18 mouse cellular contexts compared by ENCODE assay signal in genomic region chr13:58912559-58912958, GRCm38 (mm10).
A peak's percentile ranks its signal among the peaks of the same experiment; 100 is the strongest.
DNase-seq lines count a peak whose midpoint lies in the region; ATAC-seq lines count a peak whose summit lies in the region.
"Had no signal": no experiment of that assay in that cellular context is flagged by ENCODE, and none has a peak within 500 bp of the region (broad histone marks: within the 10 kb centered on the region; RNA-seq: fewer than 3 reads in every experiment).

No protein-coding gene starts in this region.

- DNase-seq in heart, postnatal 25 days (ENCODE audit: low spot score), result no peak
- DNase-seq in midbrain, embryonic 11.5 days (ENCODE audit: low spot score, missing footprints), result no peak
- DNase-seq in midbrain, embryonic 14.5 days, result no peak
- no peak for DNase-seq in yolk sac, embryonic 10.5 days (ENCODE audit: low spot score)
- DNase-seq: adrenal gland, adult 8-10 months; cerebellum, postnatal 36 days; gastrocnemius, postnatal 10 days; heart, postnatal 10 days; kidney, postnatal 14 days; right cerebral cortex, adult 18-20 months; thymus, postnatal 25 days had no signal

- intact Hi-C loops in heart, postnatal 25 days (cut with DNase I), result no loop called here

- H3K9ac ChIP-seq in heart, embryonic 13.5 days, result no peak overlapping the region
- no peak overlapping the region for H3K9ac ChIP-seq in midbrain, embryonic 11.5 days (ENCODE audit: low read length)
- no peak overlapping the region for H3K9ac ChIP-seq in midbrain, embryonic 14.5 days (replicated peaks; ENCODE audit: low read length)
- H3K9ac ChIP-seq in hindbrain, embryonic 12.5 days, result no peak overlapping the region
- H3K9ac ChIP-seq in stomach, embryonic 16.5 days (ENCODE audit: low read length), result no peak overlapping the region
- H3K9ac ChIP-seq: limb, embryonic 15.5 days; neural tube, embryonic 13.5 days had no signal

- ATAC-seq in heart, embryonic 13.5 days (ENCODE audit: extremely low read depth, insufficient number of reproducible peaks, low FRiP score, low TSS enrichment), result no peak
- peak; percentile 38; the same call in 1 of the 2 replicates for ATAC-seq in midbrain, embryonic 11.5 days (ENCODE audit: low FRiP score)
- ATAC-seq in midbrain, embryonic 14.5 days (ENCODE audit: low FRiP score, low TSS enrichment), result no peak
- peak; percentile 43; the same call in 1 of the 2 replicates for ATAC-seq in hindbrain, embryonic 12.5 days (ENCODE audit: low FRiP score)
- ATAC-seq in stomach, embryonic 16.5 days (ENCODE audit: insufficient read depth, low FRiP score), result peak; percentile 50
- ATAC-seq: Patski had no signal

- H3K4me3 ChIP-seq in heart, embryonic 13.5 days, result no peak overlapping the region
- no peak overlapping the region for H3K4me3 ChIP-seq in midbrain, embryonic 11.5 days (ENCODE audit: low read depth, low read length)
- H3K4me3 ChIP-seq in midbrain, embryonic 14.5 days (replicated peaks; ENCODE audit: low read depth, low read length), result no peak overlapping the region
- H3K4me3 ChIP-seq in hindbrain, embryonic 12.5 days, result no peak overlapping the region
- H3K4me3 ChIP-seq in stomach, embryonic 16.5 days (replicated peaks; ENCODE audit: low read length), result no peak overlapping the region
- H3K4me3 ChIP-seq: erythroblast, embryonic 14.5 days; limb, embryonic 15.5 days; neural tube, embryonic 13.5 days had no signal

- no peaks in the 10 kb centered on the region for H3K36me3 ChIP-seq in heart, embryonic 13.5 days
- H3K36me3 ChIP-seq in midbrain, embryonic 11.5 days (ENCODE audit: control insufficient read depth, insufficient read depth, low read length), result no peaks in the 10 kb centered on the region
- no peaks in the 10 kb centered on the region for H3K36me3 ChIP-seq in midbrain, embryonic 14.5 days (ENCODE audit: control insufficient read depth, insufficient read depth, low read length)
- H3K36me3 ChIP-seq in hindbrain, embryonic 12.5 days, result no peaks in the 10 kb centered on the region
- H3K36me3 ChIP-seq in stomach, embryonic 16.5 days (ENCODE audit: control insufficient read depth, insufficient read depth, low read length), result no peaks in the 10 kb centered on the region
- H3K36me3 ChIP-seq: limb, embryonic 15.5 days; neural tube, embryonic 13.5 days had no signal

- no peaks in the 10 kb centered on the region for H3K9me3 ChIP-seq in heart, embryonic 13.5 days
- H3K9me3 ChIP-seq in midbrain, embryonic 11.5 days (ENCODE audit: control insufficient read depth, low read length), result no peaks in the 10 kb centered on the region
- no peaks in the 10 kb centered on the region for H3K9me3 ChIP-seq in midbrain, embryonic 14.5 days (ENCODE audit: control insufficient read depth, low read length)
- H3K9me3 ChIP-seq in hindbrain, embryonic 12.5 days (replicated peaks), result no peaks in the 10 kb centered on the region
- H3K9me3 ChIP-seq in stomach, embryonic 16.5 days (replicated peaks; ENCODE audit: control insufficient read depth, low read length), result no peaks in the 10 kb centered on the region
- H3K9me3 ChIP-seq: limb, embryonic 15.5 days; neural tube, embryonic 13.5 days had no signal

- H3K4me1 ChIP-seq in heart, embryonic 13.5 days, result peaks cover 16% of the 10 kb centered on the region
- no peaks in the 10 kb centered on the region for H3K4me1 ChIP-seq in midbrain, embryonic 11.5 days (ENCODE audit: control insufficient read depth, insufficient read depth, low read length)
- H3K4me1 ChIP-seq in midbrain, embryonic 14.5 days (ENCODE audit: control insufficient read depth, insufficient read depth, low read length), result no peaks in the 10 kb centered on the region
- peaks cover 10% of the 10 kb centered on the region for H3K4me1 ChIP-seq in hindbrain, embryonic 12.5 days
- no peaks in the 10 kb centered on the region for H3K4me1 ChIP-seq in stomach, embryonic 16.5 days (ENCODE audit: control insufficient read depth, insufficient read depth, low read length)
- H3K4me1 ChIP-seq: limb, embryonic 15.5 days had no signal

- no peaks in the 10 kb centered on the region for H3K27me3 ChIP-seq in heart, embryonic 13.5 days (replicated peaks)
- H3K27me3 ChIP-seq in midbrain, embryonic 11.5 days (ENCODE audit: control insufficient read depth, insufficient read depth, low read length), result no peaks in the 10 kb centered on the region
- H3K27me3 ChIP-seq in midbrain, embryonic 14.5 days (ENCODE audit: control insufficient read depth, insufficient read depth, low read length), result no peaks in the 10 kb centered on the region
- H3K27me3 ChIP-seq in hindbrain, embryonic 12.5 days, result no peaks in the 10 kb centered on the region
- H3K27me3 ChIP-seq in stomach, embryonic 16.5 days (ENCODE audit: control insufficient read depth, insufficient read depth, low read length), result no peaks in the 10 kb centered on the region
- H3K27me3 ChIP-seq: limb, embryonic 15.5 days; neural tube, embryonic 13.5 days; Patski had no signal

- H3K27ac ChIP-seq in heart, embryonic 13.5 days (replicated peaks), result peak overlapping the region; percentile 8; the same call in 1 of the 2 replicates
- H3K27ac ChIP-seq in midbrain, embryonic 11.5 days (ENCODE audit: low read depth, low read length), result no peak overlapping the region
- H3K27ac ChIP-seq in midbrain, embryonic 14.5 days (replicated peaks; ENCODE audit: low read depth, low read length), result no peak overlapping the region
- no peak overlapping the region for H3K27ac ChIP-seq in hindbrain, embryonic 12.5 days
- no peak overlapping the region for H3K27ac ChIP-seq in stomach, embryonic 16.5 days (ENCODE audit: low read length)
- H3K27ac ChIP-seq: limb, embryonic 15.5 days; neural tube, embryonic 13.5 days had no signal

- H3K4me2 ChIP-seq in heart, embryonic 13.5 days, result no peak overlapping the region
- no peak overlapping the region for H3K4me2 ChIP-seq in midbrain, embryonic 11.5 days
- no peak overlapping the region for H3K4me2 ChIP-seq in midbrain, embryonic 14.5 days (ENCODE audit: low read length)
- H3K4me2 ChIP-seq in hindbrain, embryonic 12.5 days (replicated peaks), result no peak overlapping the region
- H3K4me2 ChIP-seq in stomach, embryonic 16.5 days (ENCODE audit: low read depth, low read length), result no peak overlapping the region
- H3K4me2 ChIP-seq: limb, embryonic 15.5 days; neural tube, embryonic 13.5 days had no signal

Comparison
In these comparisons a context has a peak if more than half of its experiments do, and no peak if none do; other contexts are left out.
1. ATAC-seq: peak in midbrain, embryonic 11.5 days (single experiment), hindbrain, embryonic 12.5 days (single experiment) and stomach, embryonic 16.5 days (single experiment); none in heart, embryonic 13.5 days (single experiment) and midbrain, embryonic 14.5 days (single experiment).